Mouse (Mus musculus): Measurements from ENCODE around the gene Washc1. TPM values are rescaled to one million over a fixed set of nuclear protein-coding genes. Genes with fewer than 3 reads are reported as not detected.
A peak's percentile ranks its signal among the peaks of the same experiment; 100 is the strongest.
"Not testable (repeated sequence)": the region's sequence is repeated elsewhere in the genome, so short reads cannot be mapped to it uniquely, and the experiment has no call there.

The Washc1 gene
- polyA plus RNA-seq, 1 experiment from 2014 or later: 35.1 TPM

DNA sequence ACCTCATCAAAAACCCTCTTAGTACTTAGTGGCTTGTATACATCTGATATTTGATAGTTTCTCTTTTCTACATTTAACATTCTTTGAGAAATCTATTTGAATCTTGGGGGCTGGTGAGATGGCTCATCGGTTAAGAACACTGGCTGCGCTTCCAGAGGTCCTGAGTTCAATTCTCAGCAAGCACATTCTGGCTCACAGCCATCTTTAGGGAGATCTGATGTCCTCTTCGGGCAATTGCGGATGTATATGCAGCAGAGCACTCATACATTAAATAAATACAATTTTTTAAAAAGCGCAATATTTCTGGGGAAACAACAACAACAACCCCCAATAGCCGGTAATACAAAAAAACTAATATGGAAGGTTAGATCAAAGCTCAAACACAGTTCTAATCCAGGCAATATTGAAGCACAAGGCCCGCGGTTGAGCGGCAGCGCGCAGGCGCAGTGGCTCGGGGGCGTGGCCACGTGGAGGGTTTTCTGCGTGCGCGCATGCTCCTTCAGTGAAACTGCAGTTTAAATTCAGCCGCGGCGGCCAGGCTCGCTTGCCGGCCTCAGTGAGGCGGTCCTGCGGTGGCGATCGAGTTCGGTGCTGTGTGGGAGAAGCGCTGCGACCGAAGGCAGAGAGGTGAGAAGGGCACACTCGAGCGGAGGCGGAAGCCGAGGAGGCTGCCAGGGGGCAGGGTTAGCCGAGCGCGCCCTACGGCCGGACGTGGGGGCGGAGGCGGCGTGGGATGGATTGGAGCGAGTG lies 11.9 kb downstream of the Washc1 start, which contains the start of gene Ddx11:
Ddx11 (plus strand) TSS at position 455 of the 750 bp plus-strand sequence.
- Histone ChIP-seq H3K36me3 (ENCODE audit: control insufficient read depth, insufficient read depth, low read length) (peaks cover 37% of the 10 kb centered on the region), H3K9ac (ENCODE audit: low read depth, low read length) (peak within 1 kb of the TSS; percentile 70), H3K4me2 (ENCODE audit: low read depth, low read length) (peak within 1 kb of the TSS; percentile 84), H3K27ac (replicated peaks; ENCODE audit: low read depth, low read length) (peak within 1 kb of the TSS; percentile 79), H3K27me3 (replicated peaks; ENCODE audit: control insufficient read depth, insufficient read depth, low read length) (no peaks in the 10 kb centered on the region), H3K9me3 (ENCODE audit: control insufficient read depth, low read length) (no peaks in the 10 kb centered on the region), H3K4me1 (ENCODE audit: control insufficient read depth, insufficient read depth, low read length) (peaks cover 8% of the 10 kb centered on the region; the same call in 1 of the 2 replicates), H3K4me3 (ENCODE audit: low read depth, low read length) (peak within 1 kb of the TSS; percentile 69)
- 5% methylated on average over 43 of the region's 45 CpGs for WGBS
- ATAC-seq (ENCODE audit: low read depth) (peak; percentile 87), DNase-seq (ENCODE audit: low spot score) (peak; percentile 94)

DNA sequence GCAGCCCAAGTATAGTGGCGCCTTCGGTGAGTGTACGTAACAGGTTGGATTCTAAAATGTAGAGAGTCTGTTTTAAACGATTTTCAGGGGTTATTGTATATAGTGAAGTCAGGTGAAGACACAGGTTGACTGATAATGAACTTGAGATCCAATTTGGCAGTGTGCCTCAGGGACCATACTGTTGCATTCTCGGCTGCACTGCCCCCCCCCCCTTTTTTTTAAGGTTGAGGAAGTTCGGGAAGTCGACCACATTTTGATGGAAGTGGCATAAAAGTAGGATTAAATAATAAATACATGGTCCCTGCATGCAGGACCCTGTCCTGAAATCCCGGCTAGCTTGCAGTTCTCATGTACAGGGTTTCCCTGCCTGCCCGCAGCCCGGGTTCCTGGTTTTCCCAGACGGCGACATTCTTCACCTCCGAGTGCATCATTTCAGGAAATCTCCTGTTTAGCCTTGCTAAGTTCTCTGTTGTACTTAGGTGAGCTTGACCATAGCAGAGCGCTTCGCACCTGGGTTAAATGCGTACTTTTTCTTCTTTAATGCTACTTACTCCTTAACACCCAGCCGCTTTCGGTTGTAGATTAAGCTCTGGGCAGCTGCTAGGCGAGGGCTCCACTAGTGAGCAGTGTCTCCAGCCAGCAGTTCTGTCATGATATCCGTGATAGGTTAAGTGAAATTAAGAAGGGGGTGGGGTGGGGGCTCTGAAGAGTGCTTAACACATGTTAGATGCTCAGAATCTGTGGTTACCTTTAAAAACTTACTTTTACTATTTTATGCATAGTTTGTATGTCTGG lies 12.7 kb downstream of the Washc1 start:
- DNase-seq (ENCODE audit: low spot score) (peak; percentile 25), ATAC-seq (ENCODE audit: low read depth) (peak; percentile 26; the same call in 1 of the 2 replicates)
- H3K27me3 ChIP-seq (replicated peaks; ENCODE audit: control insufficient read depth, insufficient read depth, low read length): no peaks in the 10 kb centered on the region
- H3K4me2 ChIP-seq (ENCODE audit: low read depth, low read length): peak overlapping the region; percentile 84
- H3K36me3 ChIP-seq (ENCODE audit: control insufficient read depth, insufficient read depth, low read length): peaks cover 29% of the 10 kb centered on the region
- H3K9ac ChIP-seq (ENCODE audit: low read depth, low read length): peak overlapping the region; percentile 70
- H3K27ac ChIP-seq (replicated peaks; ENCODE audit: low read depth, low read length): peak overlapping the region; percentile 79
- 1% methylated on average over 19 of the region's 20 CpGs for WGBS
- peak overlapping the region; percentile 69 for H3K4me3 ChIP-seq (ENCODE audit: low read depth, low read length)
- peaks cover 8% of the 10 kb centered on the region; the same call in 1 of the 2 replicates for H3K4me1 ChIP-seq (ENCODE audit: control insufficient read depth, insufficient read depth, low read length)
- no peaks in the 10 kb centered on the region for H3K9me3 ChIP-seq (ENCODE audit: control insufficient read depth, low read length)

DNA sequence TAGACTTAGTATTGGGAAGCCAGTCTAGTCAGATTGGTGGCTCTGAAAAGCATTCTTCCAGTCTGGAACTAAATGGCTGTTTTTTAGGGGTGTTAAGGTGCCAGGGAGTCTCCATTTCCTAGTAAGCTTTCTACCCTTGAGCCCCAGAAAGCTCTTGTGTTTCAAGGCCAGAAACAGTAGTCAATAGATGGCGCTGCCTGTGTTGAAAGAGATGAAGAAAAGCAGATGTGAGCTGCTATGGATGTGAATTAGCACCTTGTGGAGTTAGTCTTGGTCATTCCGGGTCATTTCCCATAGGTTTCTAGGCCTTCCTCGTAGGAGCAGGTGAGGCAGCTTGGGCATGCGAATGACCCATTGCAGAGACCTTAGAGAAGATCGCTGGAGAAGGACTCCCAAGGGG lies 13.9 kb downstream of the Washc1 start:
- Histone ChIP-seq H3K9ac (ENCODE audit: low read depth, low read length) (no peak overlapping the region), H3K4me2 (ENCODE audit: low read depth, low read length) (peak overlapping the region; percentile 84; the same call in 1 of the 2 replicates), H3K27me3 (replicated peaks; ENCODE audit: control insufficient read depth, insufficient read depth, low read length) (no peaks in the 10 kb centered on the region), H3K27ac (replicated peaks; ENCODE audit: low read depth, low read length) (no peak overlapping the region), H3K36me3 (ENCODE audit: control insufficient read depth, insufficient read depth, low read length) (peaks cover 25% of the 10 kb centered on the region), H3K4me1 (ENCODE audit: control insufficient read depth, insufficient read depth, low read length) (peaks cover 8% of the 10 kb centered on the region; the same call in 1 of the 2 replicates), H3K4me3 (ENCODE audit: low read depth, low read length) (no peak overlapping the region), H3K9me3 (ENCODE audit: control insufficient read depth, low read length) (no peaks in the 10 kb centered on the region)
- 63% methylated on average over 5 of the region's 5 CpGs for WGBS
- DNase-seq (ENCODE audit: low spot score) (no peak), ATAC-seq (ENCODE audit: low read depth) (no peak)

DNA sequence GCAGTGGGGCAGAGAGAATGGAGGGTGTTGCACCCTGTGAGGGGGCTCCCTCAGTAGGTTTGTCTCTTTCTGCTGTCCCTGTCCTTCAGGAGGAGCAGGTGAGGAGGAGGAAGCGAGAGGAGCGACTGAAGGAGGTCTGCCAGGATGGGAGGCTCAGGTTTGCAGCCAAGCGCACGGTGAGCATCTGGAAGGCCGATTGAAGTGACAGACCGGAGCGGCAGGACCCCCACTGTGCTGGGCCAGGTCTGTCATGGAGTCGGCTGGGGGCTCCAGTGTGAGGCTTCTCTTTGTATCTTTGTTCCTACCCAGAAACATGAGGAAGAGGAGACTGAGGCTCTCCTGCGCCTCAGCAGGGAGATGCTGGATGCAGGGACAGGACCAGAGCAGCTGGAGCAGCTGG lies 19.0 kb downstream of the Washc1 start:
- H3K9me3 ChIP-seq (ENCODE audit: control insufficient read depth, low read length): peaks cover 15% of the 10 kb centered on the region
- H3K4me2 ChIP-seq (ENCODE audit: low read depth, low read length): no peak overlapping the region
- H3K9ac ChIP-seq (ENCODE audit: low read depth, low read length): no peak overlapping the region
- 92% methylated on average over 9 of the region's 9 CpGs for WGBS
- DNase-seq (ENCODE audit: low spot score) (no peak), ATAC-seq (ENCODE audit: low read depth) (no peak)
- peaks cover 73% of the 10 kb centered on the region for H3K36me3 ChIP-seq (ENCODE audit: control insufficient read depth, insufficient read depth, low read length)
- H3K4me3 ChIP-seq (ENCODE audit: low read depth, low read length): no peak overlapping the region
- H3K4me1 ChIP-seq (ENCODE audit: control insufficient read depth, insufficient read depth, low read length): no peaks in the 10 kb centered on the region
- H3K27me3 ChIP-seq (replicated peaks; ENCODE audit: control insufficient read depth, insufficient read depth, low read length): no peaks in the 10 kb centered on the region
- no peak overlapping the region for H3K27ac ChIP-seq (replicated peaks; ENCODE audit: low read depth, low read length)

DNA sequence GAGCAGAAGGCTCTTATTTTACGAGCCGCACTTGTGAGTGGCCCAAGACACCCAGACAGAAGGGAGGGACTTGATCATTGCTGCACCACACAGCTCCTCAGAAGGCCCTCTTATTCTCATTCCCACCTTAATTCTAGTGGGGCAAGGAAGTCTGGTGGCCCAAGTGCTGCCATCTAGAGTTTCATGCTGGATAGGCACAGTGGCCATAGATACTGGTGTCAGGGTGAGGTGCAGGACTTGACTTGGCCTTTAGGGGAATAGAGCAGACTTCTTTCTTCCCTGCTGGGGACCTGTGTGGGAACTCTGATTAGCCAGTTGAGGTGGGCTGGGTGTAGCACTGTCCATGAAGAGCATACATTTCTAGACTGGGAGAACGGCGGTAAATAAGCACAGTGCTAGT lies 19.9 kb downstream of the Washc1 start:
- ATAC-seq (ENCODE audit: low read depth): no peak
- Histone ChIP-seq H3K27me3 (replicated peaks; ENCODE audit: control insufficient read depth, insufficient read depth, low read length) (no peaks in the 10 kb centered on the region), H3K4me3 (ENCODE audit: low read depth, low read length) (no peak overlapping the region), H3K9ac (ENCODE audit: low read depth, low read length) (no peak overlapping the region), H3K36me3 (ENCODE audit: control insufficient read depth, insufficient read depth, low read length) (peaks cover 76% of the 10 kb centered on the region), H3K4me1 (ENCODE audit: control insufficient read depth, insufficient read depth, low read length) (no peaks in the 10 kb centered on the region), H3K27ac (replicated peaks; ENCODE audit: low read depth, low read length) (no peak overlapping the region), H3K4me2 (ENCODE audit: low read depth, low read length) (no peak overlapping the region), H3K9me3 (ENCODE audit: control insufficient read depth, low read length) (peaks cover 15% of the 10 kb centered on the region)
- 98% methylated on average over 4 of the region's 4 CpGs for WGBS
- no peak for DNase-seq (ENCODE audit: low spot score)

DNA sequence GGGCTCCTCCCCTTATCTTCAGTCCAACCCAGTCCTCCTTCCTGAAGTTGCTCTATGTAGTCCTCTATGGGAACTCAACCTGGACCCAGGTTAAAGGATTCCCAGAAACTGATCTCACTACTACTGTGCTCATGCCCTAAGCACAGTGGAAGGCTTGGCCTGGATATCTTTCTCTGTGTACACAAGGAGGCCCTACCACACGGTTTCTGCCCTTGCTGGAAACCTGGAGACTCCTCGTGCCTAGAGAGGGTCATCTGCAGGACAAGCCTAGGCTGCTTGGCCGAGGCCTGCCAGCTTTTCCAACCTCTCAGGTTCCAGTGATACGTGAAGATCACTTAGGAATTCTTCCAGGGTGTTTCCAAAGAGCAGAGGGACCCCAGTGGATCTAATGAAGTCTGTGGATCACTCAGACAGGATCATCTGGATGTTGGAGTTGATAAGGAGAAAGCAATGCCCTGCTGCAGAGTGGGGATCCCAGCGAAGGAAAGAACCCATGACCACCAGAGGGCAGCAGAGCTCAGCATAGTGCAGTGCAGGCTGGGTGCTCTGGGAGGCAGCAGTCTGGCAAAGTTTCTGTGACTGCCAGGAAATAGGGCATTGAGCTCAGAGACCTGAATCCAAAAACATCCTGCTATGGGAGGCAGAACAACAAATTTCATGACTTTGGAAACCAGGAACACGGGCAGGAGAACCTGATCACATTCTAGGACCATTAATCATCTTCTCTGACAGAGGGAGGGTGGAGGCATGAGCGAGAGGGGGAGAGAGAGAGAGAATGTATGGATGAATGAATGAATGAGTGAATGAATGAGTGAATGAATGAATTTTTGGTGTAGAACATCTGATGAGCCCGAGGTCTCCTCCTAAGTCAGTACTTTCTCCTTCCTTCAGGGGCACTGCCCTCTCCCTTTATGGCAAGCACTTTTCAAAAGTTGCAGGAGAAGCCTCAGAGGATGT lies 41.6 kb downstream of the Washc1 start:
- not testable (repeated sequence) for H3K27ac ChIP-seq (replicated peaks; ENCODE audit: low read depth, low read length); H3K4me3 ChIP-seq (ENCODE audit: low read depth, low read length); H3K4me1 ChIP-seq (ENCODE audit: control insufficient read depth, insufficient read depth, low read length); DNase-seq (ENCODE audit: low spot score); H3K9ac ChIP-seq (ENCODE audit: low read depth, low read length); H3K4me2 ChIP-seq (ENCODE audit: low read depth, low read length); H3K9me3 ChIP-seq (ENCODE audit: control insufficient read depth, low read length); H3K27me3 ChIP-seq (replicated peaks; ENCODE audit: control insufficient read depth, insufficient read depth, low read length)
- peaks cover 44% of the 10 kb centered on the region for H3K36me3 ChIP-seq (ENCODE audit: control insufficient read depth, insufficient read depth, low read length)
- ATAC-seq (ENCODE audit: low read depth): peak; percentile 78
- 82% methylated on average over 5 of the region's 8 CpGs for WGBS

DNA sequence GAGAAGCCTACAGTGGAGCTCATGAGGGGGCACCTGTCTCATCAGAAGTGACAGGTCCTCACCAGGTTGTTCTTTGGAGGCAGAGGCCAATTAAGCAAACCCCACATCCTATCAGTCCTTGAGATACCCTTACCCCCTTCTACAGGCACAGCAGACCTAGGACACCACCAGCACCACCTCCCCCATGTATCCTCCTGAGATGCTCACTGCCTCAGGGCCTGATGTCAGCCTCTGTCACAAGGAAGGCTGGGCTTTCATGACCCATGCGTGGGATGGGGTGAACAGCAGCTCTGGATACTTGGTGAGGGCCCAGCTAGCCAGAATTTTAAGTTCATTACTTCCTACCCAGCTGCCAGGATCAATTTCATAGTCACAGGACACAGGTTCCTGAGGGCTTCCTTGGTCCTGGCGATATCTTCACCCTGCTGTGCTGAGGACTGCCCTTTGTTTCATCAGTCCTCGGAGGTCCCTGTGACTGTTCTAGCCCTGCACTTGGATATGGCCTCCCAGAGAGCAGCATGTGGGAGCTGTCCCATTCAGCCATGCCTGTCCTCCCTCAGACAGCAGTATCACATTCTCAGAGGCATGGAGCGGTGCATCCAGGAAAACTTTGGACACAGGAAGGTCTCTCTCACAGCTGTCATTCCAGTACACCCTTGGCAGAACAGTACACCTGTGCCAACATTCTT lies 42.5 kb downstream of the Washc1 start:
- not testable (repeated sequence) for ATAC-seq (ENCODE audit: low read depth); H3K27me3 ChIP-seq (replicated peaks; ENCODE audit: control insufficient read depth, insufficient read depth, low read length); H3K27ac ChIP-seq (replicated peaks; ENCODE audit: low read depth, low read length); DNase-seq (ENCODE audit: low spot score); H3K4me1 ChIP-seq (ENCODE audit: control insufficient read depth, insufficient read depth, low read length); H3K4me2 ChIP-seq (ENCODE audit: low read depth, low read length); H3K9ac ChIP-seq (ENCODE audit: low read depth, low read length); H3K9me3 ChIP-seq (ENCODE audit: control insufficient read depth, low read length); H3K4me3 ChIP-seq (ENCODE audit: low read depth, low read length)
- WGBS: 84% methylated on average over 4 of the region's 4 CpGs
- peaks cover 35% of the 10 kb centered on the region for H3K36me3 ChIP-seq (ENCODE audit: control insufficient read depth, insufficient read depth, low read length)
